Mouse (Mus musculus) kidney, embryonic 15.5 days (tissue): ENCODE data around the gene Pnrc2. TPM values are rescaled to one million over a fixed set of nuclear protein-coding genes. Genes with fewer than 3 reads are reported as not detected.

ENCODE experiments used
- ATAC-seq: fragments of 200-750 bp; cut with Nextera tagmentation; replicated peaks from 2 replicates; pipeline ENCODE4 v1.8.0; 2017; ENCODE audit warnings: moderate TSS enrichment; ENCODE audit not compliant: low FRiP score
- H3K27ac ChIP-seq: fragments of 300-500 bp; sonication (generic); 2 replicates; pipeline ENCODE4 v1.5.1; 2015; ENCODE audit warnings: mild to moderate bottlenecking, inconsistent platforms
- H3K27me3 ChIP-seq: fragments of 300-500 bp; sonication (generic); 2 replicates; pipeline ENCODE4 v1.6.1; 2015; ENCODE audit warnings: inconsistent platforms
- H3K36me3 ChIP-seq: fragments of 300-500 bp; sonication (generic); 2 replicates; pipeline ENCODE4 v1.6.1; 2015; ENCODE audit warnings: inconsistent platforms
- H3K4me1 ChIP-seq: fragments of 300-500 bp; sonication (generic); 2 replicates; pipeline ENCODE4 v1.6.1; 2015; ENCODE audit warnings: inconsistent platforms
- H3K4me2 ChIP-seq: fragments of 300-500 bp; sonication (generic); 2 replicates; pipeline ENCODE4 v1.6.1; 2015; ENCODE audit warnings: moderate library complexity, mild to moderate bottlenecking, inconsistent platforms
- H3K4me3 ChIP-seq: fragments of 300-500 bp; sonication (generic); replicated peaks from 2 replicates; pipeline ENCODE4 v1.5.1; 2015; ENCODE audit warnings: mild to moderate bottlenecking, inconsistent platforms
- H3K9ac ChIP-seq: fragments of 300-500 bp; sonication (generic); 2 replicates; pipeline ENCODE4 v1.6.1; 2015; ENCODE audit warnings: mild to moderate bottlenecking, inconsistent platforms
- H3K9me3 ChIP-seq: fragments of 300-500 bp; sonication (generic); replicated peaks from 2 replicates; pipeline ENCODE4 v1.6.1; 2016; ENCODE audit warnings: inconsistent platforms
- WGBS: fragments of 180-500 bp; shearing (Covaris S2); methylation state at CpG from one replicate; pipeline ENCODE4 v1.1.7; 2015; ENCODE audit warnings: mixed read lengths; 5-methylcytosine and 5-hydroxymethylcytosine counted together
- polyA plus RNA-seq: library from polyadenylated mRNA; unstranded; fragments of >200 nt; fragmentation: Nextera tagmentation; extraction: Ambion mirVana; gene quantifications from 2 replicates; pipeline ENCODE4 v1.2.1, GENCODE M21; 2015

Pnrc2 gene
- polyA plus RNA-seq, 1 experiment from 2014 or later = 194 TPM

DNA sequence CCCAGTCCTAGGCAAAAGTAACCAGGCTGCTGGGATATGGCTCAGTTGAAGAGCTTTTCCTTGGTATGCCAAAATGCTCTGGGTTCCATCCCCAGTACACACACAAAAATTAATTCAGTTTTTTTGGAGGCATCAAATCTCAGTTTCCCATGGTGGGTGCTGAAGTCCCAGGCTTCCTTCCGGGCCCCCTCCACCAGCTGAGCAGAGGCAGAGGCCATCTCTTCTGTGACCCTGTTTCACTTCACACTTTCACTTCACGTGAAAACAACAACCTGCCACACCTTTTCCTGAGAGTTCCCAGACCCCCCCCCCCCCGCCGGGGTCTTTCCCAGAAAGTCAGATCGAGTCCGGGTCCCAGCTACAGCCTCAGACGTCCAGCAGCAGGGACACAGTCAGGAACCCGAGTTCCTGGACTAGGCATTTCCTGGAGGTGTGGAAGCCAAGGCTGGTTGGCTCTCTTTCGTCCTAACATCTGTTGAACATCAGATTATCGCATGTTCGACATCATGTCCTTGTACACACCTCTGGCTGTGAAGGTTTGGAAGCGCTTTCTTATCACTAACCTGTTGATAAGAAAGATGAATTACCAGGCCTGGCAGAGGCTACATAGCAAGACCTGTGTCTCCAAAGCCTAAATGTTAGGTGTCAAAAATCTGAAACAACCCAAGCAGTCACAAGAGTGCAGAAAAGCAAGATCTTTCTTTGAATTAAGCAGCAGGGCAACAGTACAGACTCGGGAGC lies 35.8 kb upstream of the Pnrc2 start:
- no peak overlapping the region for H3K9ac ChIP-seq
- H3K4me3 ChIP-seq = no peak overlapping the region
- H3K4me2 ChIP-seq = no peak overlapping the region
- no peaks in the 10 kb centered on the region for H3K9me3 ChIP-seq
- H3K27me3 ChIP-seq = no peaks in the 10 kb centered on the region
- H3K36me3 ChIP-seq = no peaks in the 10 kb centered on the region
- H3K27ac ChIP-seq = no peak overlapping the region
- no peaks in the 10 kb centered on the region for H3K4me1 ChIP-seq
- 61% methylated on average over 13 of the region's 13 CpGs for WGBS
- no peak for ATAC-seq

DNA sequence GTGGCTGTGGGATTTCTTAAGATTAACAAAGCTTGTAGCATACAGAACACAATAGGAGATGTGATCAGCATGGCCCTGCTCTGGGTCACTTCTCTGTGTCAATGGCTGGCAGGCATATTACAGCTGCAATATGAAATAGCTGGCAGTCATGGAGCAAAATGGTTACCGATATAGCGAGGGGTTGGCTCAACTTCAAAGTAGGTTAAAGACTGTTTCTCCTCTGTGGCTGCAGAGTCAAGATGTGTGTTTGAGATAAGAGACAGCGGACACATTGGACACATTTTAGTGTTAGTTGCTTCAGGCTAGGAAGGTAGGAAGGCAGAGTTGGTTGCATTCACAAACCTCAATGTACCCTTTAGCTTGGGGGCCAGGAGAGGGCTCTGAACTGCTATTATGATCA lies 33.0 kb upstream of the Pnrc2 start:
- no peak overlapping the region for H3K27ac ChIP-seq
- no peaks in the 10 kb centered on the region for H3K27me3 ChIP-seq
- no peak overlapping the region for H3K9ac ChIP-seq
- no peak overlapping the region for H3K4me3 ChIP-seq
- H3K9me3 ChIP-seq = no peaks in the 10 kb centered on the region
- no peaks in the 10 kb centered on the region for H3K4me1 ChIP-seq
- no peak overlapping the region for H3K4me2 ChIP-seq
- 64% methylated on average over 3 of the region's 3 CpGs for WGBS
- no peak for ATAC-seq
- H3K36me3 ChIP-seq = no peaks in the 10 kb centered on the region

DNA sequence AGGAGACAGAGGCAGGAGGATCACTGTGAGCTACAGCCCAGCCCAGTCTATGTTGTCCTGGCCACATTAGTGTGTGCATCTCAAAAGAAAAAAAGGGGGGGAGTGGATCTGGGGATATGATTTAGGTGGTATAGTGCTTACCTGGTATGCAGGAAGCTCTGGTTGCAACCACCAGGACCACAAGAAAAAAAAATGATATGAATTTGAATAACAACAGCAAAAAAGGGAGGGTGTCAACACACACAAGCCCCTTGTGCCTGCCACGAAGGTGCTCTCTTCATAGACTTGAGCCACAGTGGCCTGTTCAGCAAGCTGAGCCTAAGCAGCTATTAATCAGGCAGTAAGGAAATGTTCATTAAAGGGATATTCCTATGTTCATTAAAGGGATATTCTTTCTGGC lies 31.2 kb upstream of the Pnrc2 start:
- no peaks in the 10 kb centered on the region for H3K4me1 ChIP-seq
- H3K9ac ChIP-seq = no peak overlapping the region
- no peaks in the 10 kb centered on the region for H3K27me3 ChIP-seq
- ATAC-seq = no peak
- H3K4me2 ChIP-seq = no peak overlapping the region
- no peak overlapping the region for H3K27ac ChIP-seq
- H3K4me3 ChIP-seq = no peak overlapping the region
- no peaks in the 10 kb centered on the region for H3K9me3 ChIP-seq
- H3K36me3 ChIP-seq = no peaks in the 10 kb centered on the region
- WGBS = 56% methylated on average over 1 of the region's 1 CpGs

DNA sequence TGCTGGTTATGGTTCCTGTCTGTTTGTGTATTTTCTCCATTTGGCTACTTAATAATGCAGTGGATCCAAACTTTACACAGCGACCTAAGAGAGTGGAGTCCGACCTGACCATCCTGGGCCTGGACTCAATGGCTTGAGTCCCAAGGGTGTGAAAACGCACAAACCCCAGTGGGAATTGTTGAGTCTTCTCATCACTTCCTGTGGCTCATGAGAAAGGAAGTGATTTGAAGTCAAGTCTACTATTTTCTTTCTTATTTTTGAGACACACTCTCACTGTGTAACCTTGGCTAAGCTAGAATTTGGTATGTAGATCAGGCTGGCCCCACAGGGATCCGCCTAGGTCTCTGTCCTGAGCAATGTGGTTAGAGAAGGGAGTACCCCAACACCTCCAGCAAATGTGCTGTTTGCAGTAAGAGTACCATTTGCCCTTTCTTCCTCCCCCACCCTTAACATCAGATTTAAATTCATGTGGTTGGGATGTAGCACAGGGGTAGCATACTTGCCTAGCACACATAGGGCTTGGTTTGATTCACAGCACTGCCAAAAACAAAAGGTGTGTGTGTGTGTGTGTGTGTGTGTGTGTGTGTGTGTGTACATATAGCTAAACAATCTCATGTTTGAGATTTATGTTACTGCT lies 29.1 kb upstream of the Pnrc2 start:
- no peaks in the 10 kb centered on the region for H3K9me3 ChIP-seq
- no peaks in the 10 kb centered on the region for H3K4me1 ChIP-seq
- no peak overlapping the region for H3K27ac ChIP-seq
- no peaks in the 10 kb centered on the region for H3K27me3 ChIP-seq
- ATAC-seq = no peak
- no peaks in the 10 kb centered on the region for H3K36me3 ChIP-seq
- H3K4me2 ChIP-seq = no peak overlapping the region
- H3K9ac ChIP-seq = no peak overlapping the region
- WGBS = 87% methylated on average over 4 of the region's 4 CpGs
- H3K4me3 ChIP-seq = no peak overlapping the region

DNA sequence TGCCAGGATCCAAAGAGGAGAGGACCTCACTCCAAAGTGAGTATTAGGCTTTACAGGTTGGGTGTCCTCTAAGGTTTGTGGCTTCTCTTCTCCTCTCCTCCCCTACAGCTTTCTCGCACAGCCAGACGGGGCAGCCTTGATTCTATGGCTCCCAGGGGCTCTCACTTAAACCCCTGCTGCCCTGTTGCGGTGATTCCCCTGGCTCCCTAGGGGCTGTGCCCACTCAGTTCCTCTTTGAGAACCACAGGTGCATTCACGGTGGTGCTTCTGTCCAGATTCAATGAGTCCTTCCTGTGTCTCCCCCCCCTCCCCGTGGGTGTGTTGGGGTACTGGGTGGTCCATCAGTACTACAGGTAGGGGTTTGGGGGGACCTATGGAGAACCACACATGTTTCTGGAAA lies 26.4 kb upstream of the Pnrc2 start:
- WGBS = 87% methylated on average over 5 of the region's 5 CpGs
- no peak overlapping the region for H3K27ac ChIP-seq
- H3K9ac ChIP-seq = no peak overlapping the region
- no peaks in the 10 kb centered on the region for H3K9me3 ChIP-seq
- no peak overlapping the region for H3K4me3 ChIP-seq
- H3K4me1 ChIP-seq = no peaks in the 10 kb centered on the region
- no peak overlapping the region for H3K4me2 ChIP-seq
- H3K27me3 ChIP-seq = no peaks in the 10 kb centered on the region
- no peaks in the 10 kb centered on the region for H3K36me3 ChIP-seq
- ATAC-seq = no peak

DNA sequence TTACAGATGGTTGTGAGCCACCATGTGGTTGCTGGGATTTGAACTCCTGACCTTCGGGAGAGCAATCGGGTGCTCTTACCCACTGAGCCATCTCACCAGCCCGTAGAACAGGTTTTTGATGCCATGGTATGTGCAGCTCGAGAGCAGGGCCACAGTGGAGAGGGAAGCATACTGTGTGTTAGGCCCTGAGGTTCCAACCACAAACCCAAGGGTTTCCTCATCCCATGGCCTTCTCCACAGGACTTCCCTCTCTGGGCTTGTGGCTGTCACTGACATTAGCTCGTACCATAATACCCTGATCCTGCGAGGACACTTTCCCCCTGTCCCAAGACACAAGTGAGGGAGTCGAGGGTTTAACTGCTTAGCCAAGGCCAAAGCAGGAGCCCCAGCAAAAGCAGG lies 25.4 kb upstream of the Pnrc2 start:
- Histone ChIP-seq H3K9me3 (no peaks in the 10 kb centered on the region), H3K4me2 (no peak overlapping the region), H3K27ac (no peak overlapping the region), H3K4me3 (no peak overlapping the region), H3K4me1 (no peaks in the 10 kb centered on the region), H3K9ac (no peak overlapping the region), H3K36me3 (no peaks in the 10 kb centered on the region), H3K27me3 (no peaks in the 10 kb centered on the region)
- ATAC-seq = no peak
- 86% methylated on average over 7 of the region's 7 CpGs for WGBS

DNA sequence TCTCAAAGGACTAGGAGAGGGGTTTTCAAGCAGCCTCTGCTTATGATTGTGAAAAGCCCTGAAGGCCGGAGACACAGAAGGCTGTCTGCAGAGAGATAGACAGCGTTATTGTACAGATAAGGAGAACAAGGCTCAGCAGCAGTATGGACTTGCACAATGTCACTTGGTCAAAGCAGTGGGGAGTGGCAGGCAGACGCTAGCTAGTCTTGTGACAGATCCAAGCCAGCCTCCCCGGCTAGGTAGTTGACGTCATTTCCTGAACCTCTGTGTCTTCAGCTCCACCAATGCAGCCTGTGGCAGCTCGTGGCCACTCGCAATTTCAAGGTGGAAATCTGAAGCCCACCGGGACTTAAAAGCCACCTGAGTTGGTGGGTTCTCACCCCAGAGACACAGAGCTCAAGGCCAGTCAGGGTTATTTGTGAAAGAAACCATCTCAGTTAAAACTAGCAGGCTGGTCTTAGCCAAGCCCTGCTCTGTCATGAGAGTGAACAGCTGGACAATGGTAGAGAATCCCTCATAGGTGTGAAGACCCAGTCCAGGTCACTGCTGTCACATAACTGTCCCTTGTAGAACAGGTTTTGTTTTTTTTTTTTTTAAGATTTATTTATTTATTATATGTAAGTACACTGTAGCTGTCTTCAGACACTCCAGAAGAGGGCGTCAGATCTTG lies 24.9 kb upstream of the Pnrc2 start:
- H3K4me2 ChIP-seq = no peak overlapping the region
- no peaks in the 10 kb centered on the region for H3K9me3 ChIP-seq
- H3K27me3 ChIP-seq = no peaks in the 10 kb centered on the region
- 66% methylated on average over 9 of the region's 9 CpGs for WGBS
- H3K9ac ChIP-seq = no peak overlapping the region
- no peak overlapping the region for H3K4me3 ChIP-seq
- H3K36me3 ChIP-seq = no peaks in the 10 kb centered on the region
- H3K4me1 ChIP-seq = no peaks in the 10 kb centered on the region
- ATAC-seq = no peak; the same call in 1 of the 2 replicates
- H3K27ac ChIP-seq = no peak overlapping the region

DNA sequence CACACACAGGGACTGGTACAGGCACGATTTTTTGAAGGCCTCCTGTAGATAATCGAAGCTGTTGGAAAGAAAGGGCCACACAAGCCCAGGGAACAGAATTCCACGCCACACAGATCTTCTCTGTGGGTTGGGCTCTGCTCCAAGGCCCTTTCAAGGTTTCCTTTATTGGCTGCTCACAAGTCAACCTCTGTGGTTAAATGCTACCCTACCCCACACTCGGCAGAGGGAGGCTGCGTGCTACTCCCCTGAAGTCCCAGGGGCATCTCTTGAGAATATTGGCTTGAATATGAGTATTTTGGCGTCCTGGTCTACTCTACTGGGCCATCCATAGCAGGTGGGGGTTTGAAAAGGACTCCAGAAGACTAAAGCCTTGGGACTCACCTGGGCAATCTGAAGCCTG lies 22.5 kb upstream of the Pnrc2 start:
- Histone ChIP-seq H3K9me3 (no peaks in the 10 kb centered on the region), H3K27ac (no peak overlapping the region), H3K36me3 (no peaks in the 10 kb centered on the region), H3K4me3 (no peak overlapping the region), H3K27me3 (no peaks in the 10 kb centered on the region), H3K4me1 (no peaks in the 10 kb centered on the region), H3K9ac (no peak overlapping the region), H3K4me2 (no peak overlapping the region)
- ATAC-seq = no peak
- WGBS = 83% methylated on average over 6 of the region's 6 CpGs

DNA sequence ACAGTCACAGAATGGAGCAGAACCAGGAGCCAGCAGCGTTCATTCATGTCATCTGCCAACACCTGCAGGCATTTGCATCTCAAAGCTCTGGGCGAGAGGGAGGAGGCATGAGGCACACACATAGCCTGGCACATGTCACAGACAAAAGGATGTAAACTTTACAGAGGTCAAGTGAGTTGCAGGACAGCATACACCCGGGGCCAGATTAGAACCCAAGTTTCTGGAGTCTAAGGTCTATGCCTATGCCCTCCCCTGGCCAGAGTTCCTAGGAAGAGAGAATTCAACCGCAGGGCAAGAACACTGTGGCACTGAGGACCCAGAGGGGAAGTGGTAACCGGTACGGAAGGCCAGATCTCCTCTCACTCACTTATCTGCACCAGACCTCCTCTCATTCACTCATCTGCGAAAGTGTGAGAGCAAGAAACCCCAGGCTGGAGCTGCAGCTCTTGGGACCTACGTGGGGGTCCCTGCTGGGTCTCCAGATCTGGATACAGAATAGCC lies 21.5 kb upstream of the Pnrc2 start, which contains the start of gene Cnr2:
Gene Cnr2 (plus strand): TSS at position 324 of the 501 bp plus-strand sequence.
- Histone ChIP-seq H3K9ac (no peak within 1 kb of the TSS), H3K27me3 (no peaks in the 10 kb centered on the region), H3K27ac (no peak within 1 kb of the TSS), H3K4me1 (no peaks in the 10 kb centered on the region), H3K9me3 (no peaks in the 10 kb centered on the region), H3K36me3 (no peaks in the 10 kb centered on the region), H3K4me3 (no peak within 1 kb of the TSS), H3K4me2 (no peak within 1 kb of the TSS)
- ATAC-seq = no peak
- 64% methylated on average over 8 of the region's 8 CpGs for WGBS

DNA sequence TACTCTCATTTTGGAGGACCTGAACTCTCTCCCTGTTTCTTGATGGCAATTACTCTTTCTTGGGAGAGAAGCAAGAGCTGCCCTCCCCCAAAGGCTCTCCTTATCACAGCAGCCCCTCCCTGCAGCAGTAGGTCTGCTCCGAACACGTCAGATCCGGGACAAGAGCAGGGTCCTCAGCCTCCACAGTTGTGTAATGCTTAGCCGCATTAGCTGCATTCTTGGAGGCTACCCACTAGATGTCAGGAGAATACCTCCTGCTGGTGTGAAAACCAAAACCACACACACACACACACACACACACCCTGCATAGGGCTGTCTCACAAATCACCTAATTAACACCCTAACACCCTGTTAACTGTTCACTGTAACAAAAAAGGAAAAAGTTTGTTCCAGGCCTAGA lies 19.2 kb upstream of the Pnrc2 start:
- Histone ChIP-seq H3K36me3 (no peaks in the 10 kb centered on the region), H3K9ac (no peak overlapping the region), H3K4me3 (no peak overlapping the region), H3K9me3 (no peaks in the 10 kb centered on the region), H3K4me1 (no peaks in the 10 kb centered on the region), H3K27ac (no peak overlapping the region), H3K4me2 (no peak overlapping the region), H3K27me3 (no peaks in the 10 kb centered on the region)
- no peak for ATAC-seq
- 65% methylated on average over 4 of the region's 4 CpGs for WGBS

DNA sequence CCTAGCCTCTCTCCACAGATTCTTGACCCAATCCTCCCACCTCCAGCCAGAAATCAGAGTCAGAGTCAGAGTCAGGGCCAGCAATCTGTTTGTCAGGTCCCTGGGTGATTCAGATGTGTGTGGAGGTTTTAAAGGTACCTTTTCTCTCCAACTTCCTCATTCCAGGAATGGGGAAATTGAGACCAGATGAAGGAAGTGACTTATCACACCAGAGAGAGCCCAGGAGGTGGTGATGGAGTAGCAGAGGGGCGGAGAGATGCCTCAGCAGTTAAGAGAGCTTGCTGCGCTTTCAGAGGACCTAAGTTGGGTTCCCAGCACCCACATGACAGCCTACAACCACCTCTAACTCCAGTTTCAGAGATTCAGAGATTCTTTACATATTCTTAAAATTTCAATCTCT lies 17.9 kb upstream of the Pnrc2 start:
- H3K9ac ChIP-seq = no peak overlapping the region
- 94% methylated on average over 2 of the region's 2 CpGs for WGBS
- no peak for ATAC-seq

DNA sequence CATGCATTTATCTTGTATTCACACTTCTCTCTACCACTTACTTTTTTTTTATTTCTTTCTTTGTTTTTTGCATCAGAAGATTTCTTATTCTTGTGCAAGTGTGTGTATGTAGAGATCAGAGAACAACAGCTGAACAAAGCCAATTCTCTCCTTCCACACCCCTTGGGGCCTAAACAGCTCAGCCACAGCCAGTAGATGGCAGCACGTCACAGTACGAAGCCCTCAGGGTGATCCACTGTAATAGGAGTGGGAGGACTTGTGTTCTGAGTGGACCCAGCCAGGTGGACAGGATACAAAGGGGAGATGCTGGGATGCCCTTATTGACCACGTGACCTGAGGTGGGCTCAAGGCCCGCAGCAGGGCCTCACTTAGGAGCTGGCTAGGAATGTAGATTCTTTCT lies 16.2 kb upstream of the Pnrc2 start:
- H3K9me3 ChIP-seq = no peaks in the 10 kb centered on the region
- no peak overlapping the region for H3K4me2 ChIP-seq
- H3K4me3 ChIP-seq = no peak overlapping the region
- H3K27ac ChIP-seq = no peak overlapping the region
- no peaks in the 10 kb centered on the region for H3K4me1 ChIP-seq
- H3K9ac ChIP-seq = no peak overlapping the region
- H3K36me3 ChIP-seq = no peaks in the 10 kb centered on the region
- WGBS = 4% methylated on average over 4 of the region's 4 CpGs
- peak; percentile 74; the same call in 1 of the 2 replicates for ATAC-seq
- H3K27me3 ChIP-seq = no peaks in the 10 kb centered on the region

More for the DNA sequence above, 17.9 kb upstream of the Pnrc2 start:
- Histone ChIP-seq H3K36me3 (no peaks in the 10 kb centered on the region), H3K4me1 (no peaks in the 10 kb centered on the region), H3K4me2 (no peak overlapping the region), H3K9me3 (no peaks in the 10 kb centered on the region), H3K27me3 (no peaks in the 10 kb centered on the region), H3K27ac (no peak overlapping the region), H3K4me3 (no peak overlapping the region)
